Mouse (Mus musculus) CH12.LX (cell line): ENCODE data around the gene Rhof. TPM values are rescaled to one million over a fixed set of nuclear protein-coding genes. Genes with fewer than 3 reads are reported as not detected.

Experiments used
- DNase-seq: peaks from one replicate; pipeline ENCODE4 v3.0.0-alpha.2; 2013; ENCODE audit errors: extremely low read depth
- H3K27ac ChIP-seq: 2 replicates; pipeline ENCODE4 v1.5.1; 2012; ENCODE audit warnings: low read depth, mild to moderate bottlenecking, control low read depth, moderate library complexity; ENCODE audit not compliant: insufficient read depth
- H3K27me3 ChIP-seq: replicated peaks from 2 replicates; pipeline ENCODE3; 2012; ENCODE audit warnings: inconsistent platforms
- H3K36me3 ChIP-seq, 2 experiments: replicated peaks in 1 of 2; 2 replicates each; pipeline versions ENCODE3 to v1.6.1; 2012; ENCODE audit warnings: inconsistent platforms in 1 of 2, low read length in 1 of 2, mild to moderate bottlenecking in 1 of 2, mixed read lengths in 1 of 2, moderate library complexity in 1 of 2; ENCODE audit not compliant: control insufficient read depth in 1 of 2, insufficient read depth in 1 of 2
- H3K4me1 ChIP-seq, 2 experiments: 2 replicates each; pipeline ENCODE4 v1.6.1; 2012; ENCODE audit warnings: inconsistent platforms in 1 of 2, moderate library complexity in 1 of 2; ENCODE audit not compliant: insufficient read depth in 2 of 2, control insufficient read depth in 1 of 2
- H3K4me2 ChIP-seq: 2 replicates; pipeline ENCODE4 v1.6.1; 2012; ENCODE audit warnings: low read depth, mild to moderate bottlenecking, control low read depth; ENCODE audit not compliant: poor library complexity, insufficient read depth, severe bottlenecking
- H3K4me3 ChIP-seq, 3 experiments: fragments of 150-350 bp in 1 of 3; sonication (generic) in 1 of 3; replicated peaks in 1 of 3; 2 replicates each; pipeline versions ENCODE3 to v1.5.1; 2011 to 2012; ENCODE audit warnings: low read depth in 2 of 3, low read length in 2 of 3, mild to moderate bottlenecking in 2 of 3, moderate library complexity in 2 of 3, control low read depth in 1 of 3, improper control_type of control experiment in 1 of 3, inconsistent platforms in 1 of 3, mixed read lengths in 1 of 3; ENCODE audit not compliant: poor library complexity in 1 of 3
- H3K79me2 ChIP-seq: replicated peaks from 2 replicates; pipeline ENCODE4 v1.6.1; 2012; ENCODE audit warnings: mild to moderate bottlenecking, moderate library complexity; ENCODE audit not compliant: control insufficient read depth, poor library complexity, insufficient read depth, severe bottlenecking; ENCODE audit errors: extremely low read depth
- H3K9ac ChIP-seq: 2 replicates; pipeline ENCODE4 v1.6.1; 2012; ENCODE audit warnings: low read depth, mild to moderate bottlenecking, control low read depth, moderate library complexity; ENCODE audit not compliant: insufficient read depth
- H3K9me3 ChIP-seq: replicated peaks from 2 replicates; pipeline ENCODE3; 2012; ENCODE audit warnings: low read length, inconsistent platforms, mixed read lengths
- BHLHE40 ChIP-seq: IDR thresholded peaks from 2 replicates; pipeline ENCODE4 v1.6.1; 2011; ENCODE audit warnings: mild to moderate bottlenecking, low read depth, low read length, improper control_type of control experiment
- CHD1 ChIP-seq: IDR thresholded peaks from 2 replicates; pipeline ENCODE4 v1.6.1; 2012; ENCODE audit warnings: low read depth, low read length, improper control_type of control experiment, inconsistent platforms
- CHD2 ChIP-seq: IDR thresholded peaks from 2 replicates; pipeline ENCODE4 v1.6.1; 2011; ENCODE audit warnings: low read length, improper control_type of control experiment
- E2F4 ChIP-seq: IDR thresholded peaks from 2 replicates; pipeline ENCODE4 v1.6.1; 2011; ENCODE audit warnings: low read depth, low read length, improper control_type of control experiment; ENCODE audit not compliant: insufficient replicate concordance
- EP300 ChIP-seq: IDR thresholded peaks from 2 replicates; pipeline ENCODE4 v1.6.1; 2011; ENCODE audit warnings: low read length, improper control_type of control experiment
- ETS1 ChIP-seq: conservative IDR thresholded peaks from 2 replicates; pipeline ENCODE4 v1.6.1; 2012; ENCODE audit warnings: low read depth, mild to moderate bottlenecking, inconsistent platforms, low read length, improper control_type of control experiment, moderate library complexity
- GABPA ChIP-seq: IDR thresholded peaks from 2 replicates; pipeline ENCODE4 v1.6.1; 2012; ENCODE audit warnings: low read depth, low read length, improper control_type of control experiment, inconsistent platforms; ENCODE audit not compliant: insufficient replicate concordance
- JUN ChIP-seq: IDR thresholded peaks from 2 replicates; pipeline ENCODE4 v1.6.1; 2011; ENCODE audit warnings: low read depth, mild to moderate bottlenecking, low read length, improper control_type of control experiment, moderate library complexity; ENCODE audit not compliant: insufficient read depth
- JUND ChIP-seq: conservative IDR thresholded peaks from 2 replicates; pipeline ENCODE4 v1.6.1; 2011; ENCODE audit warnings: low read depth, low read length, improper control_type of control experiment
- KAT2A ChIP-seq: IDR thresholded peaks from 2 replicates; pipeline ENCODE4 v1.6.1; 2012; ENCODE audit warnings: low read length, improper control_type of control experiment, inconsistent platforms; ENCODE audit not compliant: insufficient replicate concordance
- MAZ ChIP-seq: IDR thresholded peaks from 2 replicates; pipeline ENCODE4 v1.6.1; 2012; ENCODE audit warnings: low read depth, mild to moderate bottlenecking, inconsistent platforms, low read length, improper control_type of control experiment, moderate library complexity
- MEF2A ChIP-seq: IDR thresholded peaks from 2 replicates; pipeline ENCODE4 v1.6.1; 2014; ENCODE audit warnings: low read depth, mild to moderate bottlenecking, inconsistent platforms, low read length, improper control_type of control experiment, borderline replicate concordance
- MYC ChIP-seq: IDR thresholded peaks from 2 replicates; pipeline ENCODE4 v1.6.1; 2011; ENCODE audit warnings: low read depth, mild to moderate bottlenecking, improper control_type of control experiment, low read length
- NRF1 ChIP-seq: IDR thresholded peaks from 2 replicates; pipeline ENCODE4 v1.6.1; 2014; ENCODE audit warnings: low read depth, mild to moderate bottlenecking, inconsistent platforms, low read length, improper control_type of control experiment, moderate library complexity
- PAX5 ChIP-seq: IDR thresholded peaks from 2 replicates; pipeline ENCODE4 v1.6.1; 2012; ENCODE audit warnings: low read length, inconsistent platforms, mixed read lengths
- POLR2AphosphoS2 ChIP-seq: IDR thresholded peaks from 2 replicates; pipeline ENCODE4 v1.6.1; 2011; ENCODE audit warnings: low read depth, low read length, improper control_type of control experiment
- RAD21 ChIP-seq: IDR thresholded peaks from 2 replicates; pipeline ENCODE4 v1.6.1; 2011; ENCODE audit warnings: low read depth, mild to moderate bottlenecking, low read length, improper control_type of control experiment, moderate library complexity
- RCOR1 ChIP-seq: conservative IDR thresholded peaks from 2 replicates; pipeline ENCODE4 v1.6.1; 2012; ENCODE audit warnings: low read depth, mild to moderate bottlenecking, inconsistent platforms, low read length, improper control_type of control experiment
- SMC3 ChIP-seq: IDR thresholded peaks from 2 replicates; pipeline ENCODE4 v1.6.1; 2011; ENCODE audit warnings: low read depth, low read length, improper control_type of control experiment
- TBP ChIP-seq: conservative IDR thresholded peaks from 2 replicates; pipeline ENCODE4 v1.6.1; 2011; ENCODE audit warnings: low read depth, low read length, improper control_type of control experiment
- TCF12 ChIP-seq: IDR thresholded peaks from 2 replicates; pipeline ENCODE4 v1.6.1; 2014; ENCODE audit warnings: low read depth, mild to moderate bottlenecking, inconsistent platforms, low read length, improper control_type of control experiment
- UBTF ChIP-seq: IDR thresholded peaks from 2 replicates; pipeline ENCODE4 v1.6.1; 2012; ENCODE audit warnings: low read depth, mild to moderate bottlenecking, inconsistent platforms, low read length, improper control_type of control experiment, moderate library complexity
- USF2 ChIP-seq: conservative IDR thresholded peaks from 2 replicates; pipeline ENCODE4 v1.6.1; 2011; ENCODE audit warnings: low read depth, low read length, improper control_type of control experiment
- ZC3H11A ChIP-seq: IDR thresholded peaks from 2 replicates; pipeline ENCODE4 v1.6.1; 2012; ENCODE audit warnings: low read depth, mild to moderate bottlenecking, inconsistent platforms, low read length, improper control_type of control experiment
- ZMIZ1 ChIP-seq: IDR thresholded peaks from 2 replicates; pipeline ENCODE4 v1.6.1; 2012; ENCODE audit warnings: low read depth, mild to moderate bottlenecking, inconsistent platforms, low read length, improper control_type of control experiment
- ZNF384 ChIP-seq: IDR thresholded peaks from 2 replicates; pipeline ENCODE4 v1.6.1; 2012; ENCODE audit warnings: low read depth, low read length, improper control_type of control experiment, inconsistent platforms
- dilution Hi-C: fragments of 300-500 bp; cut with MboI; formaldehyde crosslinking; loops from 2 replicates; pipeline ENCODE4 v1.14.3; 2020; ENCODE audit warnings: low sequenced_read_pairs; ENCODE audit not compliant: extremely low pct_unique_long_range_greater_than_20kb, extremely low pct_ligation_motif_present
- in situ Hi-C: fragments of 300-500 bp; cut with MboI; formaldehyde crosslinking; loops from 3 replicates; pipeline ENCODE4 v1.14.3; 2019; ENCODE audit warnings: low sequenced_read_pairs, low pct_ligation_motif_present, low pct_unique_long_range_greater_than_20kb, mixed read lengths
- polyA plus RNA-seq: library from polyadenylated mRNA; unstranded; fragments of >175 nt; gene quantifications from 2 replicates; pipeline ENCODE4 v1.2.1, GENCODE M21; 2012; ENCODE audit warnings: low read depth; ENCODE audit not compliant: insufficient read length
- total RNA-seq, 2 experiments: library from RNA; depleted of rRNA; stranded (reverse); fragments of 300-350 nt in 1 of 2; fragments of >200 nt in 1 of 2; gene quantifications; 2 replicates each; pipeline ENCODE4 v1.2.3; 2012 to 2014

Gene Rhof
- total and polyA plus RNA-seq, 3 experiments = 33.6 to 56.9 (median 45.4) TPM

- Histone ChIP-seq H3K4me1 (peaks cover 0 to 5% of the 10 kb centered on the region in 2 experiments; a peak in 1 of 4 replicates), H3K4me3 (no peak overlapping the region), H3K36me3 (peaks cover 0 to 20% of the 10 kb centered on the region in 2 experiments), H3K27me3 (no peaks in the 10 kb centered on the region), H3K9ac (no peak overlapping the region), H3K9me3 (peaks cover 2% of the 10 kb centered on the region), H3K27ac (no peak overlapping the region), H3K79me2 (no peaks in the 10 kb centered on the region), H3K4me2 (no peak overlapping the region)
- dilution Hi-C loops = no loop called here
- TF ChIP-seq UBTF (no peak), RAD21 (no peak), CHD2 (no peak), USF2 (no peak), GABPA (no peak), MEF2A (no peak), JUN (no peak), ZC3H11A (no peak), MYC (no peak), EP300 (no peak), BHLHE40 (no peak), SMC3 (no peak), KAT2A (no peak), TCF12 (no peak), ZNF384 (no peak), MAZ (no peak), E2F4 (no peak), ZMIZ1 (no peak), TBP (no peak), PAX5 (no peak)
- no peak for DNase-seq
- in situ Hi-C loops = no loop called here
These were observed 38.1 kb downstream of the Rhof start for GRCm38 (mm10) chr5:123094238-123094991.

GRCm38 (mm10) chr5:123093077-123093633 is 39.3 kb downstream of the Rhof start:
- no peak for DNase-seq
- H3K4me1 ChIP-seq = peaks cover 0 to 5% of the 10 kb centered on the region in 2 experiments; a peak in 1 of 4 replicates
- no peak overlapping the region for H3K27ac ChIP-seq
- peaks cover 8% of the 10 kb centered on the region for H3K9me3 ChIP-seq
- in situ Hi-C loops (no loop called here), dilution Hi-C loops (no loop called here)
- no peak for TF ChIP-seq SMC3
- TF ChIP-seq CHD1 = no peak
- TF ChIP-seq NRF1 = no peak
- TF ChIP-seq JUND = no peak
- TF ChIP-seq POLR2AphosphoS2 = no peak
- TF ChIP-seq ZC3H11A = no peak
- TF ChIP-seq UBTF = no peak
- no peak for TF ChIP-seq ETS1
- TF ChIP-seq RCOR1 = no peak
- peaks cover 0 to 24% of the 10 kb centered on the region in 2 experiments for H3K36me3 ChIP-seq
- H3K4me2 ChIP-seq = no peak overlapping the region
- H3K4me3 ChIP-seq = no peak overlapping the region
- no peaks in the 10 kb centered on the region for H3K27me3 ChIP-seq
- no peaks in the 10 kb centered on the region for H3K79me2 ChIP-seq
- H3K9ac ChIP-seq = no peak overlapping the region
